Mouse (Mus musculus) erythroblast, embryonic 14.5 days (primary cell): ENCODE data around the gene Dzip1l.

Experiments
- GATA1 ChIP-seq: IDR thresholded peaks from 2 replicates; pipeline ENCODE4 v1.6.1; 2012; ENCODE audit warnings: low read length, inconsistent platforms, mixed read lengths
- TAL1 ChIP-seq: IDR thresholded peaks from 3 replicates; pipeline ENCODE4 v1.6.1; 2012; ENCODE audit warnings: low read length, inconsistent platforms, mixed read lengths

- TF ChIP-seq TAL1 (no peak), GATA1 (no peak)
These were observed 74.4 kb downstream of the Dzip1l start for GRCm38 (mm10) chr9:99703711-99704110.
